Mouse (Mus musculus) inflammation-experienced regulatory T-cells, adult 6 months (primary cell): ENCODE data around the gene Hist1h4d. TPM values are rescaled to one million over a fixed set of nuclear protein-coding genes. Genes with fewer than 3 reads are reported as not detected.
"Not testable (repeated sequence)": the region's sequence is repeated elsewhere in the genome, so short reads cannot be mapped to it uniquely, and the experiment has no call there.

Experiments
- ATAC-seq: one replicate; pipeline ENCODE4 v1.8.0; 2017
- polyA plus RNA-seq, 3 experiments: library from polyadenylated mRNA; unstranded; fragments of 100-300 nt; shearing (Covaris generic); gene quantifications; one replicate each; pipeline ENCODE4 v1.2.1; 2017

Hist1h4d gene
- polyA plus RNA-seq, 3 experiments from 2014 or later, result 20.7 to 55.4 (median 27.7) TPM

DNA sequence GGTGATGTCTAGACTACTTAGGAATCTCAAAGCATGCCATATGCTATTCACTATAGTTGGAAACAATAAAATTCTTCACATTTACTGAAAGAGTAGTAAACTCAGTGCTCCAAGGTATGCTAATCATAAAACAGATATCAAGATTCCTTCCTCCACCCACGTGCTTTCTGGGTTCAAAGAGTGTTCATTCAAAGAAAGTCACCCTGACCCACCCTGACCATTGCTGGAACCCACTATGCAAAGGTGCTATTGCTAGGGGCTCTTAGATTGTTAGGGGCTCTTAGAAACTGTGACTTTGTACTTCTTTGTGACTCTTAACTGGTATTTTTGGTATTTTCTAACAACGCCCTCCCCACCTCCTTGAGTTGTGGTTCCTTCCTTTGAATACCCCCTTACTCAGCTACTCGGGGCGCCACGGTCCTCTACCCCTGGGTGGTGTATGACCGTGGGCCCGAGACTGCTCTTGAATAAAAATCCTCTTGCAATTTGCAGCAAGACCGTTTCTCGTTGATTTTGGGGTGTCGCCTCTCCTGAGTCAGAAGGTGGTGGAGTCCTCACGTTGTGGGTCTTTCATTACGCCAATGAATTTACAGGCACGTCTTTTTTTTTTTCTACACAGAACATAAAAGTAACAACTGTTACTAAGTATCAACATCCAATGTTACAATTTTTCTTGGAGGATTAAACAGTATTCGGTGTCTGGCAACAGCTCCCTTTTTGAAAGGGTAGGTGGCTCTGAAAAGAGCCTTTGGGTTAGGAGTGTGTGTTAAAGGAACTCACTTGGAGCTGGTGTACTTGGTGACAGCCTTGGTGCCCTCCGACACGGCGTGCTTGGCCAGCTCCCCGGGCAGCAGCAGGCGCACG is 8.1 kb upstream of the Hist1h4d start:
- ATAC-seq, result not testable (repeated sequence)

GRCm38 (mm10) chr13:23573898-23574524 is 7.4 kb upstream of the Hist1h4d start, which contains the start of the genes Hist1h2bf and Hist1h2ad:
TSS of gene Hist1h2bf (minus strand) at chr13:23574196.
TSS of gene Hist1h2ad (plus strand) at chr13:23574381.
- ATAC-seq, result peak; percentile 76

DNA sequence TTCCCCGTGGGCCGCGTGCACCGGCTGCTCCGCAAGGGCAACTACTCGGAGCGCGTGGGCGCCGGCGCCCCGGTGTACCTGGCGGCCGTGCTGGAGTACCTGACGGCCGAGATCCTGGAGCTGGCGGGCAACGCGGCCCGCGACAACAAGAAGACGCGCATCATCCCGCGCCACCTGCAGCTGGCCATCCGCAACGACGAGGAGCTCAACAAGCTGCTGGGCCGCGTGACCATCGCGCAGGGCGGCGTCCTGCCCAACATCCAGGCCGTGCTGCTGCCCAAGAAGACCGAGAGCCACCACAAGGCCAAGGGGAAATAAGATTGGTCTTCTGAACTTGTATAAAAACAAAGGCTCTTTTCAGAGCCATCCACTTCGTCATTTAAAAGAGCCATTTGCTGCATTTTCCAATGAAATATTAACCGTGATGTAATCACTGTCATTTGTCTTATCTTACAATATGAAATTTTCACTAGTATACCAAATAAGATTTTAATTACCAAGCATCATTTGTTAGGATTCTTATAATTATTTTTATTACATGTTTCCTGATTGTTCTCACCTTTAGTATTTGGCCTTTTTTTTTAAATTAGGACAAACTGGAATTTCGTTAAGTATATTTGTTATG is 6.7 kb upstream of the Hist1h4d start:
- ATAC-seq, result not testable (repeated sequence)

DNA sequence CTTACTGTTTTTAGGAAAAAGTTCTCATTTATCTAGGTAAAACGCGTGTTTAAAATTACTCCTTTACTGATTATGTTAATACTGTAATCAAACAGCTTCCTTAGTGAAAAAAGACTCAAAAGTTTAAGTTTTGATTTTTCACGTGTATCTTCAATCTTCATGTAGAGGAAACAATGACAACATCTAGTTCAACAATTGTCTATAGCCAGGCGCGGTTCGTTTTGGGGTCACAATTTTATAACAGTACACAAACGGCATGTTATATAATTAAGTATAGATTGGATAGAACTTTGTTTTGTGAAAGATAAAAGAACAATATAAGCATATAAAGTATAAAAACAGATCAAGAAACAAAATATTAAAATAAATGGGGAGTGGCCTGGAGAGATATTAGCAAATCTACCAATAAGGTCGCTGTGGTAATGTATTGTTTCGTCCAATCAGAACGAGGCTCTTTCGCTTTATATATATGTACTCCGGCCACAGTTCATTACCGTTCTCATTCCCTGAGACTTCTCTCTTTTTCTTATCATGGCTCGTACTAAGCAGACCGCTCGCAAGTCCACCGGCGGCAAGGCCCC is 6.0 kb upstream of the Hist1h4d start, which contains the start of gene Hist1h3d:
Hist1h3d (plus strand) TSS at position 493 of the 581 bp plus-strand sequence.
- ATAC-seq, result peak; percentile 30

GRCm38 (mm10) chr13:23575864-23576313 is 5.5 kb upstream of the Hist1h4d start:
- not testable (repeated sequence) for ATAC-seq

DNA sequence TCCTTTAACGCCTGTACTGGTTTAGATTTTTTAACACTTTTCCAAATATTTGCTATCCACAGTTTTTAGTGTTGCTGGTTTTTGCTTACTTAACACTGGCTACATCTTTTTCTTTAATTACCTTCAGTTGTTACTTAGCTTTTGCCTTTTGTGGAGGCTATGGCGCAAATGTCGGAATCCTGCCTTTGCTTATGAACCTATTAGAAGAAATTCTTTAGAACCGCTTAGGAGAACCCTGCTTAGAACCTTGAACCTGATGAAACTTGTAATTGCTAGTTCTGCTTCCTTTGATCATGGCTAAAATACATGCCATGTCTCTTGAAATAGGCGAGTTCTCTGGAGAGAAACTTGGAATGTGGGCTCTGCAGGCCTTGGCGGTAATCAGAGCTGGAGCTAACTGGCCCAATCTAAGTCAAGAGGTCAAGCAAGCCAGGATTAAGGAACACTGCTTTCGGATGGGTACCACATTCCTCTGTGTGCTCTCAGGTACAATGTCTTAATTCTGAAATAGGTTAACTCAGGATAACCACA is 5.0 kb upstream of the Hist1h4d start:
- no peak for ATAC-seq

- ATAC-seq, result no peak
Measured at GRCm38 (mm10) chr13:23576906-23577639, 4.3 kb upstream of the Hist1h4d start.

- ATAC-seq, result no peak
Measured at GRCm38 (mm10) chr13:23577835-23578234, 3.6 kb upstream of the Hist1h4d start.

GRCm38 (mm10) chr13:23582219-23583056 is 1.0 kb downstream of the Hist1h4d start:
- ATAC-seq, result no peak

- no peak for ATAC-seq
Measured at GRCm38 (mm10) chr13:23583387-23584068, 2.1 kb downstream of the Hist1h4d start.

- no peak for ATAC-seq
Measured at GRCm38 (mm10) chr13:23584331-23584730, 2.9 kb downstream of the Hist1h4d start.

- peak; percentile 36 for ATAC-seq
Measured at GRCm38 (mm10) chr13:23585029-23585441, 3.6 kb downstream of the Hist1h4d start.

DNA sequence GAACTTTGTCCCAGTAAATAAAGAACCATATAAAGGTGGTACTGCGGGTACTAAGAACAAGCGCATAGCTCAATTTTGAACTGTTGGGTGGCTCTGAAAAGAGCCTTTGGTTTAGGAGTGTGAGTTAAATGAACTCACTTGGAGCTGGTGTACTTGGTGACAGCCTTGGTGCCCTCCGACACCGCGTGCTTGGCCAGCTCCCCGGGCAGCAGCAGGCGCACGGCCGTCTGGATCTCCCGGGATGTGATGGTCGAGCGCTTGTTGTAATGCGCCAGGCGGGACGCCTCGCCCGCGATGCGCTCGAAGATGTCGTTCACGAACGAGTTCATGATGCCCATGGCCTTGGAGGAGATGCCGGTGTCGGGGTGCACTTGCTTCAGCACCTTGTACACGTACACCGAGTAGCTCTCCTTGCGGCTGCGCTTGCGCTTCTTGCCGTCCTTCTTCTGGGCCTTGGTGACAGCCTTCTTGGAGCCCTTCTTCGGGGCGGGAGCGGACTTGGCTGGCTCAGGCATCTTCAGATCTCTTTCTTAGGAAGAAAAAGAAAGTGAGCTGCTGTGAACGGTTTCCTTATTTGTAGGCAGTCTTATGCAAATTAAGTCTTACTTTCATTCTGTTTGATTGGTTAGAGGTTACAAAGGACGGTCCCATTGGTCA is 4.2 kb downstream of the Hist1h4d start:
- peak; percentile 81 for ATAC-seq

- no peak for ATAC-seq
Measured at GRCm38 (mm10) chr13:23586099-23586939, 4.9 kb downstream of the Hist1h4d start.

GRCm38 (mm10) chr13:23586940-23587225 is 5.5 kb downstream of the Hist1h4d start:
- no peak for ATAC-seq

- ATAC-seq, result no peak
Measured at GRCm38 (mm10) chr13:23591206-23591605, 9.8 kb downstream of the Hist1h4d start.

- ATAC-seq, result not testable (repeated sequence)
Measured at GRCm38 (mm10) chr13:23591886-23592285, 10.5 kb downstream of the Hist1h4d start.

DNA sequence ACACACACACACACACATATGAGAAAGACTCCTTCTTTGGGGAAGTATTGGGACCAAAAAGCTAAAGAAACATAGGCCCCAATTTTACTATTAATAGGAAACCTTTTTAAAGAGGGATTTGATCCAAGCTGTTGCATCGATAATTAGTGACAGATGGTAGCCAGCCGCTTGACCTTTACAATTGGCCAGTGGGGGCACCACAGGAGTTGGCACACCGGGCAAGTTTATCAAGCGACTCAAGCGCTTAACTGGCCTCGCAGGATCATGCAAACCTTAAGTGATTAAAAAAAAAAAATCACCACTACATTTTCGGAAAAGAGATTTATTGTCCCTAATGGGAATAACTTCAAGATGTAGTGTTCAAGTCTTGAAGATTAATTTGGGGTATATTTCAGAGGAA is 11.2 kb downstream of the Hist1h4d start:
- ATAC-seq, result no peak
